Mouse (Mus musculus) retina, adult 2 months (tissue): ENCODE data around the gene Slc4a1.

Source experiments
- DNase-seq: peaks from one replicate; pipeline ENCODE4 v3.0.0-alpha.2; 2012; ENCODE audit warnings: low read depth, low spot score

Gene Slc4a1

DNA sequence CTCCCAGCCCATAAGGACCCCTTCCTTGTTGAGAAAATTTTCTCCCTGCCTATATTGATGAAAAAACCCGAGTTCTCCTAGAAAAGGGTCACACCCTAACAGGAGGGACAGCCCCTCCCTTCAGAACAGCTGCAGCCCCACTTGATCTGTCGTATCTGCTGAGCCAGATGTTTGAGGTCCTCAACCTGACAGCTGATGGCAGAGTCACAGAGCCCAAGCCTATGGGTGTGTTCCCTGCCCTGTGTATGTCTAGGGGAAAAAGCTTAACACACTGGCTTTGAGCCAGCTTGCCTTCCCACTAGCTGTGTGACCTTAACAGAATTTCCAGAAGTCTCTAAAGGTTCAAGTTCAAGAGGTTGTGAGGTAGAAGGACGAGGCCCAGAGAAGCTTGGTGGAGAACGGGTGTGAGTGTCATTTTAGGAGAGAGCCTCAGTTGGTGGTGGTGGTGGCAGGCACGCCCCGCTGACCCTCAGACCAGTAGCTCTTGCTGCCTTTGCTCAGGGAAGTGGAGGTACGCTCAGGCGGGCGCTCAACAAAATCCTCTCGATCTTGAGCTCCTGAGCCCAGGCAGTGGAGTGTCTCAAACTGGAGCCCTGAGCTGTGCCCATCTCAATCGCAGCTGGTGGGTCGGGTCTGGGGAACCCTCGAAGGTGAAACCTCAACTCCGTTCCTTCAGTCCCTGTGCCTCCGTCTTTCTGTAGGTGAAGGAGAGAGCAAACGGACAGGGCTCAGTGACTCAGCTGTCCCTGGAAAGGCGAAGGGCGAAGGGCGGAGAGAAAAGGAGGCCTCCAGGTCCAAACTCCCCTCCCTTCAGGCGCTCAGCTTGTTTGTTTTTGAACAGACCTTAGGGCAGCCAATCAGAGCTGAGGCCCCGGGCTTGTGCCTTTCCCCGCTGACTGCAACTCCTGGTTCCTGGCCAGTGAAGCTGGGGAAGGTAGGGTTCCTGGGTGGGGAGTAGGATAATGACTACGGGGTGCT lies 9.5 kb upstream of the Slc4a1 start:
- DNase-seq: no peak

DNA sequence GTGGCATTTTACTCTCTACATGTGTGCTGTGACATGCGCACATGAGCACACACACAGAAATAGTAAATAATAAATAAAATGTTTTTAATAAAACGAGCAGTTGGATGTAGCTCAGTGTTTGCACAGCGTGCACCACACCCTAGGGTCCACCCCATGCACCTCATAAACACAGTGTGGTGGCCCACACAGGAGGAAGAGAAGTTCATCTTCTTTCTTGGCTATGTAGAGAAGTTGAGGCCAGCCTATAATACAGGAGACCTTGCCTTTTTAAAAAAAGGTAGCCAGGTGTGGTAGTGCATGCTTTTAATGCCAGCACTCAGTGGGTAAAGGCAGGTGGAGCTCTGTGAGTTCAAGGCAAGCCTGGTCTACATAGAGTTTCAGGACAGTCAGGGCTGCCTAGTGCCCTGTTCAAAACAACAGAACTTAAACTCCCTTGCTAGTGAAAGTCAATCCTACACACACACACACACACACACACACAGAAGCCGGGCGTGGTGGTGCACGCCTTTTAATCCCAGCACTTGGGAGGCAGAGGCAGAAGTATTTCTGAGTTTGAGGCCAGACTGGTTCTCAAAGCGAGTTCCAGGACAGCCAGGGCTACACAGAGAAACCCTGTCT lies 8.2 kb upstream of the Slc4a1 start:
- DNase-seq: no peak

DNA sequence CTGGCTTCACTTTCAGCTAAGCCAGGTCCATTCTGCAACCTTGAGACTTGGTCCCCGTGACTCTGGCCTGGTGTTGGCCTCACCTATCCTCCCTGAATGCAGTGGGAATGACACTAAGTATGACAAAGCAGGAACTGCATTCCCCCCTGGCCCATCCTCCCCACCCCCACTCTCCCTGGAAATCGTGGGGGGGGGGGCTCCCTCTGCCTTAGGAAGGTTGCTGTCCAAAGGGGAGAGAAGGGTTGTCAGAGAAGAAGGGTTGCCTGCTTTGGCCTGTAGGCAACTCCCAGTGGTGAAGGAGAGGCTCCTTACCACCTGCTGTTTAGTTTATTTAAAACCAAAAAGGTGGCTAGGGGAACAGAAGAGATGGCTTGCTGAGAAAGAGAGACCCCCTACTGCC lies 7.6 kb upstream of the Slc4a1 start:
- no peak for DNase-seq

DNA sequence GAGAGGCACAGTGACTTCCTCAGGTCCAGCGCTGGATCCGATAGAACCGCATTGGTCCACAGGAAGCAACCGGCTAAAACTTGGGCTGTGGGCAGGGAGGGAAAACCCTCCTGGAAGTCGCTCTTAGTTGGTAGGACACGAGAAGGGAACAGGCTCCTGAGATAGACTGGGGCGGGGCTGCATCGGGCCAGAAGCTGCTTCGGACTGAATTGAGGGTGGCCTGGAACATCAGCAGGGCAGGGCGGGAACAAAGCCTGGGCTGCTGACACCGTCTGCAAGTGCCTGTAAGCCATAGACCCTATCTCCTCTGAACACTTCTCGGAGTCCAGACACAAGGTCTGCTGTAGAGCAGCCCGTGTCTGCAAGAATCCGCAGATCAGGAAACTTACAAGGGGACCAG lies 6.9 kb upstream of the Slc4a1 start:
- no peak for DNase-seq

DNA sequence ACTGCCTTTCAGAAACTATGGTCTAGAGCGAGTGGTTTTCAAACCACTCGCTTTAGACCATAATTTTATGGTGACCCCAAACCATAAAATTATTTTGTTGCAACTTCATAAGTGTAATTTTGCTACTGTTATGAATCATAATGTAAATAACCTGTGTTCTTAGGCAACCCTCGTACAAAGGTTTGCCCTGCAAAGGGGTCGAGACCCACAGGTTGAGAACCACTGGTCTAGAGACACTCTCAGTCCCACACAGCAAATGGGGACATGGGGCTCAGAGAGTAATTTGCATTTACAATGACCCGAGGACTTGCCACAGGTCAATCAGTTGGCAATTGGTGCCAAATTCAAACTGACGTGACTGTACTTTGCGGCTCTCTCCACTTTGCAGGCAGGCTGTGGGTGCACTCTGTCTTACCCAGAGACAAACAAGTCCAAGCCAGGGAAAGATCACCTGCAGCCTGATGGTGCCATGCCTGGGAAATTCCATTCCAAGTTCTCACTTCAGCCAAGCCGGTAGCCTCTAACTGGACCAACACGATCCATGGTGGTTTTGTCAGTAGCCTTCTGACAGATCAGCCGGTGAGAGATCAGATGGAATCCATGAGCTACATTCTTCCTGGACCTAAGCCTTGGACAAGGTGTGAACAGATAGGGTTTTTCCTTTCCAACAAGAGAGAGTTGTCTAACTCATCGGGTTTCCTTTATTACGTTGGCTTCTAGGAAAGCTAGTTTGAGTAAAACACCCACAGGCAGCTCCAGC lies 6.1 kb upstream of the Slc4a1 start:
- DNase-seq: no peak

DNA sequence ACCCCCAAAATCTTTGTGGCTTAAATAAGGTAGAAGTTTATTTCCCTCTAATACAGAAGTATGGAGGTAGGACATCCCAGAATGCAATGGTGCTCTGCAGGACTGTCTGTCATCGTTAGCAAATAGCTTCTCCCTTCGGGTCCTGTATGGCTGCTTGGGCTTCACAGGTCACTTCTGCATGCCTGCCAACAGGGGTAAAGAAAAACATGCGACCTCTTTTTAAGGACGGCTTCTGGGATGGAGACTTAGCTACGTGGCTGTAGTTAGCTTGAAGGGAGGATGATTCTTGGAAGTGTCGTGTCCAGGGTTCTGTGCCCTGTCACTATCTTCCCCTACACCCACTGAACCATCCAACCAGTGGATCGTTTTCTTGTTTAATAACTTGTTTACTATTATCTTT lies 4.3 kb upstream of the Slc4a1 start:
- DNase-seq: no peak

DNA sequence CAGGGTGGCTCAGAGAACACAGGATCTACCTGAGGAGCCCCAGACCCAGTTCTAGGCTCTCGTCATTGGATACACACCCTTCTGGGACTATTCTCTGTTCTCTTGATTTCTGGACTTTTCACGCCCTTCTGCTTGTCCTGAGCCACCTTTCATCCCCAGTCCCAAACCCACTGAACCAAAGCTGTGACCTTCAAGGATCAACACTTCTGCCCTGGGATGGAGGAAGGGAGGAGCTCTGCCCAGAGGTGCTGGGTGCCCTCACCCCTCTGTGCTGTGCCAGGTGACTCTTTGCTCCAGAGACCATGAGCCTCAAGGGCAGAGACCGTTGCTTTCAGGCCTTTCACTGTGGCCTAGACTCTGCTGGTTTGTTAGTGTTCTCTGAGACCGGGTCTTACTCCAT lies 3.3 kb upstream of the Slc4a1 start:
- DNase-seq: no peak

DNA sequence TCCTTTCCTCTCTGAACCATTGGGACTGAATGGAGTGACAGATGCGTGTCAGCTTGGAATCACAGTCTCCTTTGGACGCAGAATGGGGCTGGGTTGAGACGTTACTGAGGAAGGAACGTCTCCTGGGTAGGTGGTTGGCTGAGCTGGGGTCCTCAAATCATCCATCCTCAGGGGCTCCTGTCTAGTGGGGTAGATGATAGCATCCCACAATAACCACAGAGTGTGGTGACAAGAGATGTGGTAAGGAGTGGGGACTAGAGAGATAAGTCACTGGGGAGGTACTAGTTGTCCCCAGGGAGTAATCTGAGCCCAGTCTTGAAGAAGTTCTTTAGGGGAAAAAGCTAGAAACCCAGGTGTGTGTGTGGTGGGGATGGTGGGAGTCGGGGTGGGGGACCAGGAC lies 2.3 kb upstream of the Slc4a1 start:
- DNase-seq: no peak

DNA sequence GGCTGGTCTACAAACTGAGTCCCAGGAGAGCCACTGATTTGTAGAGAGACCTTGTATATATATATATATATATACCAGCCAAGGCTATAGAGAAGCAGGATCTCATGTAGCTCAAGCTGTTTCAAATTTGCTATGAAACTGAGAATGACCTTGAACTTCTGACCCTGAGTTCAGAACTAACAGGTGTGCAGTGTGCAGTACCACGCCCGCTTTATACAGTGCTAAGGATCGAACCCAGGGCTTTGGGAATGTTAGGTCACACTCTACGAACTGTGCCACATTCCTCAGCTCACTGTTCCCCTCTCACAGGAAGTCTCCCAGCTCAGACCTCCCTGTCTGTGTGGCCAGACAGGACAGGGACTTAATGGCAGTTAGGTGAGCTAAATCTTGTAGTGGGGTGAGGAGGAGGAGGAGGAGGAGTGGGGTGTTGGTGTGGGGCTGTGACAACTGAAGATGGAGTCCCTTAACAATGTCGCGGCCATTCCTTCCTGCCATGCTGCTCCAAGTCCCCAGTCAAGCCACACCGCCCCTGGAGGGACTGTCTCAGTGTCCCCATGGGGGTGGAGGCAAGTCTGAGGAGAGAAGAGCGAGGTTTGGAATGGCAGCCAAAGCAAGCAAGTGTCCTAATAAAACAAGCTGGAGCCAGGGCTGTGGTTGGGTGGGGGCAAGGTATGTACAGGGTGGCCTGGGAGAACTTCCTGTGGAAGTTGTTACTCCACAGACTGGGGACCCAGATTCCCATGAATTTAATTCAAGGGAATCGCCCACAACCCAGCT lies 1.7 kb upstream of the Slc4a1 start:
- no peak for DNase-seq

DNA sequence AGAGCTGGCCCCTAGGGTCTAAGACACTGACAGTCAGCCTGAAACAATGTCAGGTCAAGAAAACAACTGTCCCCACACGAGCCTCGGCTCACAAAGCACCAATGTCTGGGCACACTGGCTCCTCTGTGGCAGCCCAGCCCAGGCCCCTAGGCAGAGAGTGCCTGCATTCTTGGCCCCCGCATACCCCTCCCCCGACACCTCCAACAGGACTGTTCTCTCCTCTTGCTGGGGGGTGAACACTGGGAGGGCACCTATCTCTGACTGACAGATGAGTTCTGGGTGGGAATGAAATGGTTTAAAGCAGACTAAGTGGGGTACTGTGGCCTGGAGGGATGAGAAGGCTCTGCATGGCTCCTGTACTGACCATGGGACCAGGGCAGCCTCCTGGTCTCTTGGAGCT lies 304 bp downstream of the Slc4a1 start:
- no peak for DNase-seq

DNA sequence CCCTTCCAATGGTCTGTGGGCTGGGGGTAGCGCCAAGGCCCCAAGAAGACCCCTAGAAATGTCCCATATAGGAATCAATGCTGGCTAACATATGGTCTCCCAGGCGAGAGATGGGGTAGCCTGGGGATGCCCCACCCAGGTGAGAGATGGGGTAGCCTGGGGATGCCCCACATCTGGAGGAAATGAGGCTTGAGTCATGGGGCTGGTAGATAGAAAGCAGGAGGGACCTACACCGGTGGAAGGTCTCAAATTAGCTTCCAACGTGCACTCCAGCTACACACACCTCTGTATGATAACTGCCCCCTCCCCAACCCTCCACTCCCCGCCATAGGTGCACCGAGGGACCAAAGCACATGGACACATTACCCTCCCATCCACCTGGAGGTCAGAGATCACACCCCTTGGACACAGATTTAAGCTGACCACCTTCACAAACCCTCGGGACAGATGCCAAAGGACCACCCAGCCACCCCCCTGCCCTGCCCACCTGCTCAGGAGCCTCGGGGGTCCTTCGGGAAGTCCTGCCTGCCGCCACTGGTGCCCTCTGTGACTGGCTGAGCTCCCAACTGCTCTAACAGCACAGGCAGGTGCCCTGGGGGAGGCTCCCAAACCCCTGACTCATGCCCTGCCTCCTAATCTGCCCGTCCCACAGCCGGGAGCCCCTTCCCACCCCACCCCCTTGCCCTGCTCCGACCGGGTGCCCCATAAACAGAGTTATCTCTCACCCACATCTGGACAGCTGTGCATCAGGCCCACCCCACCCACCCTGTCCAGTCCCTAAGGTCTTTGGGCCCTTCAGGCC lies 1.2 kb downstream of the Slc4a1 start:
- no peak for DNase-seq

DNA sequence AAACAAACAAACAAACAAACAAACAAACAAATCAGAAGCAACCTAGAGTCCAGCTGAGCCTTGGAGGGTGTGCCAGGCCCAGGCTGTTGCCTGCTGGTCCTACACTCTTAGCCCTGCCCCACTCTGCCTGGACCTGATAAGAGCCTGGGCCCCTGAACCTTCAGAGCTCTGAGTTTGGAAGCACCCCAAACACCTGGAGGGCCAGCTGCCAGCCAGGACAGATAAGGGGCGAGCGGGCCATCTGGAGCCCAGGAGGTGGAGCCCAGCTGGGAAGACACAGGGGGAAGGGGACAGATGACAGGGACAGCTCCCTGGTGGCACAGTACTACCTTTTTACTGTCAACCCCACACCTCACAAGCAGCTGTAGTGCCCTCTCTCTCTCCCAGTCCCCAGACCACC lies 2.4 kb downstream of the Slc4a1 start:
- DNase-seq: no peak

DNA sequence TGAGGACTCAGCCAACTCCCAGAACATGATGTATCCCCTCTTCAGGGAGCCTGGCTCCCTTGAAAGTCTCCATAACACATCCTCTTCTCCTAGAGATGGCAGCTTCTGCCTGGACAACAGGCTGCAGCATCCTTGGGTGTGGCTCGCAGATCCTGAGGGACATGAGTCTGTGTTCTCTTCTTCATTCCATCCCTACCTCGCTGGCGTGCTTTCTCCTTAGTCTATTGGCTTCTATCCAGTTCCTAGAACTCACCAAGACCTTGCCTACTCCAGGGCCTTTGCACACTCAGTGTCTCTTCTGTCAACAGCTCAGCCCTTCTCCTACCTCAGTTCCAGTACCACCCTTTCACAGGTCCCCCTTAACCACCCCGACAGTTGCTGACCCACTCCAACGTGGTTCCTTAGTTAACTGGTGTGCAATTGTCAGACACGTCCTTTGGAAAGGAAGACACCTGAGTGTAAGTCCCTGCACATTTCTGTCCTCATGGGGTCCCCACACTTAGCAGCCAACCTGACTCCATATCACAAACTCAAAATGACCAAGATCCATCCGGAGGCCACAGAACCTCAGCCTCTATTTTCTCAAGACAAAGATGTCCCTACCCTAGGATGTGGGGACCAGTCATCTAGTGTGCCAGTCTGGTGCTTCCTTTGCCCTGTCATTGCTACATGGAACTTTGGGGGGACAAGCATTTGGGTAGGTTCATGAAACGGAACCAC lies 4.1 kb downstream of the Slc4a1 start:
- DNase-seq: no peak

DNA sequence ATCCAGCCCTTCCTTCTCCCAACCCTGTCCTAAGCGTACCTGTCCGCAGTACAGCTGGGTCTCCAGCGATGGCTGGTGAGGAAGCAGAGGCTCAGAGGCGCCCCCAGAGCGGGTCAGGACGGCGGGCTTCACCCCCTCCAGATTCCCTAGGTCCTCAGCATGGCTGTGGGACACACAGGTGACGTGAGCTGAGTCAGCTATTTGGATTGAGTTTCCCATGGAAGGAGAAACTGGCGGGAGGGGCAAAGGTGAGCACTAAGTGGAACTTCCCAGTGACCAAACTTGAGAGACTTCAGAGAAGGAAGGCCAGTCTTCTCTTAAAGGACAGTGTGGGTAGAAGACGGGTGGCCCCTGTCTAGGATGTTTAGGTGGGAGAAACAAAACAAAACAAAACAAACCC lies 7.6 kb downstream of the Slc4a1 start:
- DNase-seq: no peak

DNA sequence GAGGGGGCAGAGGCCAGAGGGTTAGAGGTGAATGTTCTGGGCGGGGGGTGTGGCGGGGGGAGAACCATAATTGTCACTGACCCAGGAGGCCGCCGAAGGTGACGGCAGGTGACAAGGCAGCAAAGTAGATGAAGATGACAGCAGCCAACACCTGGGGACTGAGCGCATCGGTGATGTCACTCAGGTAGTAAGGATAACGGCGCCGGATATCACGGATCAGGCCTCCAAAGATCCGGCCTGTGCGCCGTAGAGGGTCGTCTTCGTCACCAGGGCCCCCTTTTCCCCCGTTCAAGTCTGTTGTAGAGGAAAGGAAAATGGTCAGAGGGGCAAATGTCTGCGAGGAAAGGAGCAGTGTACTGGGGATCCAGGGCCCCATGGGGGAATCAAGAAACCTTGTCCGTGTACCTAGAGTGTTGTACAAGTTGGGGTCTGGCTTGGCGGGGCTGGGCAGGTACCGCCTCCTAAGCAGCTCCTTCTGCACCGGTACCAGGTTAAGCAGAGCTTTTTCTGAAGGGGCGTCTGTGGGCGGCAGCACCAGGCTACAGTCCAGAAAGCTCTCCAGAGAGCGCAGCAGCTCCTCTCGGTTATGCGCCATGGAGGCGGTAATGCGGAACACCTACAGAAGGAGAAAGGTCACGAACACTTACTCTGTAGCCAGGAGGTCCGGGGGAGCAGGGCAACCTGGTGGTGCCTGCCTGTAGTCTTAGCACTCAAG lies 9.2 kb downstream of the Slc4a1 start:
- DNase-seq: no peak

DNA sequence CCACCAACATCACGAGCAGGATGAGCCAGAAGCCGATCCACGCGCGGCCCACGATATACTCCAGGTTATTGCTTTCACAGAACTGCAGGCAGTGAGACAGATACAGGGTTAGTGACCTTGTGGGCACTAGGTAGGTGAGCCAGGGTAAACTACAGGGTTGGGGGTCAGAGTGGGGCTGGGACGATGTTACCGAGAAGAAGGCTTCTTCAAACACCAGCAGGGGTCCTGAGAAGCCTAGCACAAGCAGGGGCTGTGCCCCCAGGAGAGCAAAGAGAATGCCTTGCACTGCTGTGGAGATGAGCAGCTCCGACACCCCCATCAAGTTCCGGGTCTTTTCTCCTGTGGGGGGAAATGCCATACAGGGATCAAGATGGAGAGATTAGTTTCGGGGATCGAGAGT lies 9.8 kb downstream of the Slc4a1 start:
- no peak for DNase-seq

DNA sequence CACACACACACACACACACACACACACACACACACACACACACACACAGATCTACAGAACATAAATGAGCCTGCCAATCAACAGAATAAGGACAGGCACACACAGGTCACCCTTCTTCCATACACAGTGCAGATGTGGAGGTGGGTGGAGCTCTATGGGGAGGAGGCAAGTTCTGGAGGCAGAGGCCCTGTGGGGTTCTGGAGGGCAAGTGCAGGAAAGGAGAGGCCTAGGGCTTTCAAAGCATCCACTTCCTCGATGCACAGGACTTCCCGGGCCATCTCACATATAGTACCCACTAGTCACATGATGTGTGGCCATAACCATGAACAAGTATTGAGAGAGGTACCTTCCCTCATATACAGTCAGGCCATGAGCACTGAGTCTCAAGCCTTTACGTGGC lies 10.5 kb downstream of the Slc4a1 start:
- DNase-seq: no peak

DNA sequence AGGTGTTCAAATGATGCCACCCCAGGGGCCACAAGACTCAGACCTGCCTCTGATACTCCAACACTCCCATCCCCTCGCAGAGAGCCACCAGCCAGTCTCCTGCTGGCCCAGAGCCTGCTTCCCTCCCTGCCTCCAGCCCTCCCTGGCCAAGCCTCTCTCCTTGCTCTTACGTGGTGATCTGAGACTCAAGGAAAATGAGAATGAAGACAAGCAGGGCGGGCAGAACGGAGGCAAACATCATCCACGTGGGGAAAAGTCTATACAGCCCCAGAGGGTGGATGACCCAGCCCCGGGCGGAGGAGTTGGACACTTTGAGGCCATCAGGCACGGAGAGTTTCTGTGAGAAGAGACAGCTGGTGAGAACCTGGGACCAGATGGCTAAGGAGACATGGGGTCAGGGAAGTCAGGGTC lies 13.0 kb downstream of the Slc4a1 start:
- no peak for DNase-seq

DNA sequence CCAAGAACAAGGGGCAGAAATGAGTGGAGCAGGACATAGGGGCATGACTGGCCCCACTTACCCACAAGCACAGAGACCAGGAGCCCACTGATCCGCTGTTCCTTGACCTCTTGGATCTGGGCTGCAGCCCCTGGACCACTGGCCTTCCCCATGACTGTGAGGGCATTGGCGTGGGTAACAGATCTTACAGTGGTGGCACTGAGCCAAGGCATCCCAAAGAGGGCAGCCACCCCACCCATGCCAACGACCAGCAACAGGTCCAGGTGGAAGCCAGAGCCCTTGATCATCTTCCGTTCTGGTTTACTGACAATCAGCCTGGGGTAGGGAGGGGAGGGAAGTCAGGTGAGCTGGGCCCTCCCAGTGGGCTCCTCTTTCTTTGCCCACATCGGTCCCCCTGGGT lies 13.6 kb downstream of the Slc4a1 start:
- no peak for DNase-seq
